Mouse (Mus musculus): ENCODE results near the gene Cacna1c. TPM values are rescaled to one million over a fixed set of nuclear protein-coding genes. Genes with fewer than 3 reads are reported as not detected.

The Cacna1c gene
- total and polyA plus RNA-seq, 2 experiments from 2014 or later: 4.2 to 43.3 TPM

DNA sequence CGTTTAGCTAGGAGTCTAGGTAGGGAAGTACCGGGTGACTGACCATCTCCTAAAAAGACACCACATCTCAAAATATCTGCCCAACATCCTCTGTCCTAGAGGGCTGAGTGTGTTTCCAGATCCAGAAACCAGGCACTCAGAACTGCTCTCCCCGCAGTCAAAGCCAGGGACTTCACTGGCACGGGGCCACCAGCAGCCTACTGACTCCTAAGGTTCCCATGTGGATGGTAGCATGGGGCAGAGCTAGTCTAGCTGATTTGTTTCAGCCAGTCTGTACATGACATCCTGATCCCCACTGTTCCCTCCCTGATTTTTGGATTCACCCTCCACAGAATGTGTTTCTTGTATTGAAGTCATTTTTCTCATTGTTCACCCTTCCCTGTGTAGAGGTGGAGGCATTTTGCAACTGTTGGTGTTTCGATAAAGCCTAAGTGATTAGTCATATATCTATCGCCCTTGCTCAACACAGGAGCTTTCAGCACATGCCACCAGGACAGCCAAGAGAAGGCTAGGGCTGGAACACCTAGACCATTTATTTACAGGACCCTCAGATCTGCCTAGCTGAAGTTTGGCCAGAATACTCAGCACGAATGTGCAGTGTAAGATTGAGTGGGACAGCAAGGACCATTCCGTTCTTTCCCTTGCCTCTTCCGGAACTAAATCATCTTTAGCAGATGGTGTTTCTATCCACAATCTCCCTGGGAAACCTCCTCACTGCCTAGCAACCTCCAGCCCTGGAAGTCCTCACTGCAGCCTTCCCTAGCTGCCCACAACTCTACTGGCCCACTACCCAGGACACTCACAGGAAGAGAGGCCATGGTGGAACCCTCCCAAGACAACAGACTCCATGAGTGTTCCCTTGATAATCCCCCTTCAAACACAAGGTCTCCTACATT, 260.4 kb downstream of the Cacna1c start:
- 82% methylated on average over 9 of the region's 9 CpGs for WGBS
- no peaks in the 10 kb centered on the region for H3K9me3 ChIP-seq (ENCODE audit: low read length)
- no peak overlapping the region for H3K4me3 ChIP-seq (ENCODE audit: low read depth, low read length)
- H3K27ac ChIP-seq (ENCODE audit: low read depth, low read length): peak overlapping the region; percentile 3; the same call in 1 of the 2 replicates
- peaks cover 20% of the 10 kb centered on the region; the same call in 1 of the 2 replicates for H3K4me1 ChIP-seq (ENCODE audit: insufficient read depth)
- H3K4me2 ChIP-seq (ENCODE audit: low read depth): no peak overlapping the region
- no peaks in the 10 kb centered on the region for H3K27me3 ChIP-seq (ENCODE audit: insufficient read depth, low read length)
- peak; percentile 26; the same call in 1 of the 2 replicates for ATAC-seq
- no peak for DNase-seq
- no peak for TF ChIP-seq CTCF (IDR thresholded peaks at IDR 0.05; ENCODE audit: low read depth)
- no peaks in the 10 kb centered on the region for H3K36me3 ChIP-seq (ENCODE audit: insufficient read depth)
- H3K9ac ChIP-seq: no peak overlapping the region

GRCm38 (mm10) chr6:118934243-118934902, 261.8 kb downstream of the Cacna1c start:
- no peak overlapping the region for H3K4me2 ChIP-seq (ENCODE audit: low read depth)
- H3K27ac ChIP-seq (ENCODE audit: low read depth, low read length): no peak overlapping the region
- H3K4me3 ChIP-seq (ENCODE audit: low read depth, low read length): no peak overlapping the region
- 62% methylated on average over 9 of the region's 9 CpGs for WGBS
- ATAC-seq (no peak), DNase-seq (no peak)
- no peak for TF ChIP-seq CTCF (IDR thresholded peaks at IDR 0.05; ENCODE audit: low read depth)
- H3K27me3 ChIP-seq (ENCODE audit: insufficient read depth, low read length): no peaks in the 10 kb centered on the region
- H3K36me3 ChIP-seq (ENCODE audit: insufficient read depth): no peaks in the 10 kb centered on the region
- H3K4me1 ChIP-seq (ENCODE audit: insufficient read depth): peaks cover 20% of the 10 kb centered on the region; the same call in 1 of the 2 replicates
- H3K9ac ChIP-seq: no peak overlapping the region
- no peaks in the 10 kb centered on the region for H3K9me3 ChIP-seq (ENCODE audit: low read length)

DNA sequence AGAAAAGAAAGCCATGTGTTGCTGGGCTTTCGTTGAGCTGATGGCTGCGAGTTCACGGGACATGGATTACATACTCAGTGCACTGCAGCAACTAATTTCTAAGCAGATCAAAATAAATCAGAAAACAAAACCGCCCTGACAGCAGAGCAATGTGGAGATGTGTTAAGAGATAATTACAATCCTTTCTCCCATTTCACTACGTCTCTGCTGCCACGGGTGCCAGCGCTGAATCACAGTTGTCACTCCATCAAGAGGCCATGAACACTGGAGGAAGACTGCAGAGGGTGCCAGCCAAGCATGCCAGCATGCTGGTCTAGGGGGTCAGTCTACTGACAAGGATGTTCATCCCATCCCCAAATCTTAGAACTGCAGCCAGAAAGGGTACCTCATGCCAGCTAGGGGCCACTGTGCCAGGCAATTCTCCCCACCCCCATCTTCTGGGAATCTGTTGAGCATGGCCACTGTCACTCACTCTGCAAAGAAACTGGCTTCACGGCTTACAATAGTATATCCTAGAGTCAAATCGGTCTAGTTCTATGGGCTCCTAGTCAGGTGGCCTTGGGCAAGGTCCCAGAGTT, 263.1 kb downstream of the Cacna1c start:
- no peaks in the 10 kb centered on the region for H3K36me3 ChIP-seq (ENCODE audit: insufficient read depth)
- peaks cover 17% of the 10 kb centered on the region; the same call in 1 of the 2 replicates for H3K4me1 ChIP-seq (ENCODE audit: insufficient read depth)
- DNase-seq (peak; percentile 46), ATAC-seq (peak; percentile 60)
- no peak overlapping the region for H3K9ac ChIP-seq
- H3K4me3 ChIP-seq (ENCODE audit: low read depth, low read length): no peak overlapping the region
- no peak overlapping the region for H3K4me2 ChIP-seq (ENCODE audit: low read depth)
- no peaks in the 10 kb centered on the region for H3K27me3 ChIP-seq (ENCODE audit: insufficient read depth, low read length)
- 0 out of 2 replicates have a peak overlapping the region, but pooled peaks have one; percentile 9 for H3K27ac ChIP-seq (ENCODE audit: low read depth, low read length)
- H3K9me3 ChIP-seq (ENCODE audit: low read length): no peaks in the 10 kb centered on the region
- 56% methylated on average over 9 of the region's 9 CpGs for WGBS
- no peak for TF ChIP-seq CTCF (IDR thresholded peaks at IDR 0.05; ENCODE audit: low read depth)

GRCm38 (mm10) chr6:118932002-118932700, 264.1 kb downstream of the Cacna1c start:
- WGBS: 87% methylated on average over 8 of the region's 8 CpGs
- ATAC-seq: peak; percentile 40; the same call in 1 of the 2 replicates
- DNase-seq: peak; percentile 25
- TF ChIP-seq CTCF (IDR thresholded peaks at IDR 0.05; ENCODE audit: low read depth): no peak
- H3K27me3 ChIP-seq (ENCODE audit: insufficient read depth, low read length): no peaks in the 10 kb centered on the region
- H3K36me3 ChIP-seq (ENCODE audit: insufficient read depth): no peaks in the 10 kb centered on the region
- H3K4me3 ChIP-seq (ENCODE audit: low read depth, low read length): no peak overlapping the region
- no peak overlapping the region for H3K4me2 ChIP-seq (ENCODE audit: low read depth)
- peaks cover 17% of the 10 kb centered on the region; the same call in 1 of the 2 replicates for H3K4me1 ChIP-seq (ENCODE audit: insufficient read depth)
- H3K9me3 ChIP-seq (ENCODE audit: low read length): no peaks in the 10 kb centered on the region
- no peak overlapping the region for H3K27ac ChIP-seq (ENCODE audit: low read depth, low read length)
- no peak overlapping the region for H3K9ac ChIP-seq

DNA sequence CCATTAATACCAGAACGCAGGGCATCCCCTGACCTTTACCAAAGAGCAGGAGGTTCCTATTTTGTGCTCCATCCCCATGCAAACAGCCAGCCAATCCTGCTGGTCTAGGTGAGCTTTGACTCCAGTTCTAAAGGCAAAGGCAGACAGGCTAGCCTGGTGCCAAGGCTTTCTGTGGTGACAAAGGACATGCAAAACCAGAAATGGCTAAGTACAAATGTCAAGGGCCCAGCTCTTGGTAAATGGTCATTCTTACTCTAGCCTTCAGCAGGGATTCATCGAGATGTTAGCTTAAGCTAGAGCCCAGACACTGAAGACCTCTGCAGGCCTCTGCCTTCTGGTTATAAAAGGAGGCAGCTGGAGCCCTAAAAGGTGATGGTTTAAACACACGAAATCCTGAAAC, 269.5 kb downstream of the Cacna1c start:
- Histone ChIP-seq H3K4me1 (ENCODE audit: insufficient read depth) (no peaks in the 10 kb centered on the region), H3K36me3 (ENCODE audit: insufficient read depth) (no peaks in the 10 kb centered on the region), H3K27ac (ENCODE audit: low read depth, low read length) (no peak overlapping the region), H3K27me3 (ENCODE audit: insufficient read depth, low read length) (no peaks in the 10 kb centered on the region), H3K4me3 (ENCODE audit: low read depth, low read length) (no peak overlapping the region), H3K9ac (no peak overlapping the region), H3K4me2 (ENCODE audit: low read depth) (no peak overlapping the region), H3K9me3 (ENCODE audit: low read length) (no peaks in the 10 kb centered on the region)
- DNase-seq (no peak), ATAC-seq (no peak)
- 63% methylated on average over 3 of the region's 3 CpGs for WGBS
- no peak for TF ChIP-seq CTCF (IDR thresholded peaks at IDR 0.05; ENCODE audit: low read depth)

DNA sequence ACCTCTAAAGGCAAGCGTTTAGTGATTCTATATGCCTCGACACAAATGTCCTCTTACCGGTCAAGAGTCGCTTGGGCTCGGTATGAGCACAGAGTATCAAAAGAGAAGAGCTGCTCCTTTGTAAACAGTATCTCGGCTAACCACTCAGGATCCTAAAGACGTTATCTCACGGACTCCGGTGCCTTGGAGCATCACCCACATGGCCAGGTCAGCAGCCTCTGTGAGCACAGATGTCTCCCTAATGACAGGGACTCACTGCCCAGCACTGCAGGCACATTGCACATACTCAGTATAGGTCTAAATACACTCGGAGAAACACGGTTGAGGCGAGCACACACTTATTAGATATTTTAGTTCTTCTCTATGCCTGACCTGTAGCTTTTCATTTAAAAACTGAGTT, 271.8 kb downstream of the Cacna1c start:
- H3K4me2 ChIP-seq (ENCODE audit: low read depth): no peak overlapping the region
- TF ChIP-seq CTCF (IDR thresholded peaks at IDR 0.05; ENCODE audit: low read depth): no peak
- WGBS: 88% methylated on average over 12 of the region's 12 CpGs
- H3K9ac ChIP-seq: no peak overlapping the region
- H3K9me3 ChIP-seq (ENCODE audit: low read length): no peaks in the 10 kb centered on the region
- H3K27ac ChIP-seq (ENCODE audit: low read depth, low read length): no peak overlapping the region
- no peaks in the 10 kb centered on the region for H3K27me3 ChIP-seq (ENCODE audit: insufficient read depth, low read length)
- no peaks in the 10 kb centered on the region for H3K36me3 ChIP-seq (ENCODE audit: insufficient read depth)
- no peaks in the 10 kb centered on the region for H3K4me1 ChIP-seq (ENCODE audit: insufficient read depth)
- DNase-seq (no peak), ATAC-seq (no peak)
- H3K4me3 ChIP-seq (ENCODE audit: low read depth, low read length): no peak overlapping the region

All from forebrain, postnatal 0 days (tissue).